Mouse (Mus musculus): ENCODE measurements at regions not wholly inside any gene's neighbourhood (a gene's known extent, or its start where the extent isn't known, plus 50 kb on each side); places are given as distances from the start of the nearest gene placed in this dataset.
"Not testable (repeated sequence)": the region's sequence is repeated elsewhere in the genome, so short reads cannot be mapped to it uniquely, and the experiment has no call there.

GRCm38 (mm10) chrX:95366995-95367394 lies 77.7 kb downstream of the Amer1 start:
- Histone ChIP-seq H3K4me1 (ENCODE audit: insufficient read depth, low read length) (no peaks in the 10 kb centered on the region), H3K4me3 (ENCODE audit: low read length) (no peak overlapping the region), H3K27ac (no peak overlapping the region), H3K9ac (replicated peaks; ENCODE audit: low read length) (no peak overlapping the region), H3K4me2 (ENCODE audit: low read depth, low read length) (no peak overlapping the region), H3K36me3 (ENCODE audit: insufficient read depth, low read length) (no peaks in the 10 kb centered on the region), H3K27me3 (ENCODE audit: insufficient read depth, low read length) (no peaks in the 10 kb centered on the region), H3K9me3 (ENCODE audit: low read length) (no peaks in the 10 kb centered on the region)
- 24% methylated on average over 1 of the region's 1 CpGs for WGBS
- ATAC-seq (no peak), DNase-seq (ENCODE audit: low spot score) (no peak)
- no peak for TF ChIP-seq CTCF (IDR thresholded peaks at IDR 0.05; ENCODE audit: low read depth)

GRCm38 (mm10) chrX:95365326-95365725 lies 79.3 kb downstream of the Amer1 start:
- not testable (repeated sequence) for H3K4me2 ChIP-seq (ENCODE audit: low read depth, low read length); H3K4me3 ChIP-seq (ENCODE audit: low read length); H3K9me3 ChIP-seq (ENCODE audit: low read length); H3K9ac ChIP-seq (replicated peaks; ENCODE audit: low read length); H3K27ac ChIP-seq; H3K27me3 ChIP-seq (ENCODE audit: insufficient read depth, low read length); DNase-seq (ENCODE audit: low spot score); H3K4me1 ChIP-seq (ENCODE audit: insufficient read depth, low read length); ATAC-seq; H3K36me3 ChIP-seq (ENCODE audit: insufficient read depth, low read length)
- WGBS: 50% methylated on average over 4 of the region's 4 CpGs

GRCm38 (mm10) chrX:95359053-95359452 lies 85.6 kb downstream of the Amer1 start:
- Histone ChIP-seq H3K27ac (no peak overlapping the region), H3K4me1 (ENCODE audit: insufficient read depth, low read length) (no peaks in the 10 kb centered on the region), H3K4me3 (ENCODE audit: low read length) (no peak overlapping the region), H3K36me3 (ENCODE audit: insufficient read depth, low read length) (no peaks in the 10 kb centered on the region), H3K27me3 (ENCODE audit: insufficient read depth, low read length) (no peaks in the 10 kb centered on the region), H3K4me2 (ENCODE audit: low read depth, low read length) (no peak overlapping the region), H3K9ac (replicated peaks; ENCODE audit: low read length) (no peak overlapping the region), H3K9me3 (ENCODE audit: low read length) (no peaks in the 10 kb centered on the region)
- WGBS: 27% methylated on average over 3 of the region's 3 CpGs
- DNase-seq (ENCODE audit: low spot score): peak; percentile 53
- peak; percentile 73 for TF ChIP-seq CTCF (IDR thresholded peaks at IDR 0.05; ENCODE audit: low read depth)
- no peak for ATAC-seq
